Mouse (Mus musculus) testis, postnatal 14 days (tissue): Measurements from ENCODE around the gene Pknox2.

Source experiments
- DNase-seq: peaks from one replicate; pipeline ENCODE4 v3.0.0; 2021; ENCODE audit warnings: low spot score

Gene Pknox2

GRCm38 (mm10) chr9:37147359-37147685, at the start of gene Pknox2:
Pknox2 (minus strand) TSS chr9:37147407.
- DNase-seq = peak; percentile 78

GRCm38 (mm10) chr9:37188024-37188423, 40.8 kb upstream of the Pknox2 start:
- DNase-seq = no peak

GRCm38 (mm10) chr9:37187407-37187806, 40.2 kb upstream of the Pknox2 start:
- no peak for DNase-seq

GRCm38 (mm10) chr9:37183176-37183575, 36.0 kb upstream of the Pknox2 start:
- DNase-seq = no peak

GRCm38 (mm10) chr9:37181596-37181995, 34.4 kb upstream of the Pknox2 start:
- no peak for DNase-seq

- no peak for DNase-seq
Measured at GRCm38 (mm10) chr9:37179596-37179995, 32.4 kb upstream of the Pknox2 start.

GRCm38 (mm10) chr9:37178911-37179310, 31.7 kb upstream of the Pknox2 start:
- DNase-seq = no peak

- no peak for DNase-seq
Measured at GRCm38 (mm10) chr9:37177551-37177950, 30.3 kb upstream of the Pknox2 start.

- DNase-seq = peak; percentile 17
Measured at GRCm38 (mm10) chr9:37177107-37177506, 29.9 kb upstream of the Pknox2 start.

GRCm38 (mm10) chr9:37176002-37176401, 28.8 kb upstream of the Pknox2 start:
- no peak for DNase-seq

- no peak for DNase-seq
Measured at GRCm38 (mm10) chr9:37173376-37173775, 26.2 kb upstream of the Pknox2 start.

- DNase-seq = no peak
Measured at GRCm38 (mm10) chr9:37166899-37167298, 19.7 kb upstream of the Pknox2 start.

GRCm38 (mm10) chr9:37160686-37161085, 13.5 kb upstream of the Pknox2 start:
- no peak for DNase-seq

GRCm38 (mm10) chr9:37147886-37148285, 679 bp upstream of the Pknox2 start:
- DNase-seq = no peak

GRCm38 (mm10) chr9:37146603-37147358, 426 bp downstream of the Pknox2 start:
- peak; percentile 66 for DNase-seq

GRCm38 (mm10) chr9:37146353-37146602, 929 bp downstream of the Pknox2 start:
- no peak for DNase-seq

GRCm38 (mm10) chr9:37145616-37146352, 1.4 kb downstream of the Pknox2 start:
- DNase-seq = no peak

- DNase-seq = no peak
Measured at GRCm38 (mm10) chr9:37145151-37145615, 2.0 kb downstream of the Pknox2 start.

GRCm38 (mm10) chr9:37144696-37145095, 2.5 kb downstream of the Pknox2 start:
- no peak for DNase-seq

GRCm38 (mm10) chr9:37144251-37144650, 3.0 kb downstream of the Pknox2 start:
- no peak for DNase-seq

GRCm38 (mm10) chr9:37143046-37143931, 3.9 kb downstream of the Pknox2 start:
- DNase-seq = no peak

- no peak for DNase-seq
Measured at GRCm38 (mm10) chr9:37142107-37142506, 5.1 kb downstream of the Pknox2 start.
